Mouse (Mus musculus) CH12.LX (cell line): ENCODE data around the gene Nrp2. TPM values are rescaled to one million over a fixed set of nuclear protein-coding genes. Genes with fewer than 3 reads are reported as not detected.

ENCODE experiments used
- DNase-seq: peaks from one replicate; pipeline ENCODE4 v3.0.0-alpha.2; 2013; ENCODE audit errors: extremely low read depth
- H3K27ac ChIP-seq: 2 replicates; pipeline ENCODE4 v1.5.1; 2012; ENCODE audit warnings: low read depth, mild to moderate bottlenecking, control low read depth, moderate library complexity; ENCODE audit not compliant: insufficient read depth
- H3K27me3 ChIP-seq: replicated peaks from 2 replicates; pipeline ENCODE3; 2012; ENCODE audit warnings: inconsistent platforms
- H3K36me3 ChIP-seq, 2 experiments: replicated peaks in 1 of 2; 2 replicates each; pipeline versions ENCODE3 to v1.6.1; 2012; ENCODE audit warnings: inconsistent platforms in 1 of 2, low read length in 1 of 2, mild to moderate bottlenecking in 1 of 2, mixed read lengths in 1 of 2, moderate library complexity in 1 of 2; ENCODE audit not compliant: control insufficient read depth in 1 of 2, insufficient read depth in 1 of 2
- H3K4me1 ChIP-seq, 2 experiments: 2 replicates each; pipeline ENCODE4 v1.6.1; 2012; ENCODE audit warnings: inconsistent platforms in 1 of 2, moderate library complexity in 1 of 2; ENCODE audit not compliant: insufficient read depth in 2 of 2, control insufficient read depth in 1 of 2
- H3K4me2 ChIP-seq: 2 replicates; pipeline ENCODE4 v1.6.1; 2012; ENCODE audit warnings: low read depth, mild to moderate bottlenecking, control low read depth; ENCODE audit not compliant: poor library complexity, insufficient read depth, severe bottlenecking
- H3K4me3 ChIP-seq, 3 experiments: fragments of 150-350 bp in 1 of 3; sonication (generic) in 1 of 3; replicated peaks in 1 of 3; 2 replicates each; pipeline versions ENCODE3 to v1.5.1; 2011 to 2012; ENCODE audit warnings: low read depth in 2 of 3, low read length in 2 of 3, mild to moderate bottlenecking in 2 of 3, moderate library complexity in 2 of 3, control low read depth in 1 of 3, improper control_type of control experiment in 1 of 3, inconsistent platforms in 1 of 3, mixed read lengths in 1 of 3; ENCODE audit not compliant: poor library complexity in 1 of 3
- H3K79me2 ChIP-seq: replicated peaks from 2 replicates; pipeline ENCODE4 v1.6.1; 2012; ENCODE audit warnings: mild to moderate bottlenecking, moderate library complexity; ENCODE audit not compliant: control insufficient read depth, poor library complexity, insufficient read depth, severe bottlenecking; ENCODE audit errors: extremely low read depth
- H3K9ac ChIP-seq: 2 replicates; pipeline ENCODE4 v1.6.1; 2012; ENCODE audit warnings: low read depth, mild to moderate bottlenecking, control low read depth, moderate library complexity; ENCODE audit not compliant: insufficient read depth
- H3K9me3 ChIP-seq: replicated peaks from 2 replicates; pipeline ENCODE3; 2012; ENCODE audit warnings: low read length, inconsistent platforms, mixed read lengths
- BHLHE40 ChIP-seq: IDR thresholded peaks from 2 replicates; pipeline ENCODE4 v1.6.1; 2011; ENCODE audit warnings: mild to moderate bottlenecking, low read depth, low read length, improper control_type of control experiment
- CHD1 ChIP-seq: IDR thresholded peaks from 2 replicates; pipeline ENCODE4 v1.6.1; 2012; ENCODE audit warnings: low read depth, low read length, improper control_type of control experiment, inconsistent platforms
- CHD2 ChIP-seq: IDR thresholded peaks from 2 replicates; pipeline ENCODE4 v1.6.1; 2011; ENCODE audit warnings: low read length, improper control_type of control experiment
- CTCF ChIP-seq, 2 experiments: IDR thresholded peaks in 1 of 2; conservative IDR thresholded peaks in 1 of 2; 2 replicates each; pipeline ENCODE4 v1.5.1; 2011 to 2012; ENCODE audit warnings: low read depth in 2 of 2, low read length in 2 of 2, improper control_type of control experiment in 1 of 2, inconsistent platforms in 1 of 2, mild to moderate bottlenecking in 1 of 2, moderate library complexity in 1 of 2
- E2F4 ChIP-seq: IDR thresholded peaks from 2 replicates; pipeline ENCODE4 v1.6.1; 2011; ENCODE audit warnings: low read depth, low read length, improper control_type of control experiment; ENCODE audit not compliant: insufficient replicate concordance
- ELF1 ChIP-seq: IDR thresholded peaks from 2 replicates; pipeline ENCODE4 v1.6.1; 2014; ENCODE audit warnings: low read depth, mild to moderate bottlenecking, inconsistent platforms, low read length, improper control_type of control experiment
- EP300 ChIP-seq: IDR thresholded peaks from 2 replicates; pipeline ENCODE4 v1.6.1; 2011; ENCODE audit warnings: low read length, improper control_type of control experiment
- ETS1 ChIP-seq: conservative IDR thresholded peaks from 2 replicates; pipeline ENCODE4 v1.6.1; 2012; ENCODE audit warnings: low read depth, mild to moderate bottlenecking, inconsistent platforms, low read length, improper control_type of control experiment, moderate library complexity
- GABPA ChIP-seq: IDR thresholded peaks from 2 replicates; pipeline ENCODE4 v1.6.1; 2012; ENCODE audit warnings: low read depth, low read length, improper control_type of control experiment, inconsistent platforms; ENCODE audit not compliant: insufficient replicate concordance
- IRF4 ChIP-seq: IDR thresholded peaks from 2 replicates; pipeline ENCODE4 v1.6.1; 2014; ENCODE audit warnings: low read depth, mild to moderate bottlenecking, inconsistent platforms, low read length, improper control_type of control experiment
- JUND ChIP-seq: conservative IDR thresholded peaks from 2 replicates; pipeline ENCODE4 v1.6.1; 2011; ENCODE audit warnings: low read depth, low read length, improper control_type of control experiment
- MAX ChIP-seq: IDR thresholded peaks from 2 replicates; pipeline ENCODE4 v1.6.1; 2011; ENCODE audit warnings: low read length, improper control_type of control experiment
- MAZ ChIP-seq: IDR thresholded peaks from 2 replicates; pipeline ENCODE4 v1.6.1; 2012; ENCODE audit warnings: low read depth, mild to moderate bottlenecking, inconsistent platforms, low read length, improper control_type of control experiment, moderate library complexity
- MXI1 ChIP-seq: IDR thresholded peaks from 2 replicates; pipeline ENCODE4 v1.6.1; 2011; ENCODE audit warnings: mild to moderate bottlenecking, low read depth, low read length, improper control_type of control experiment
- MYC ChIP-seq: IDR thresholded peaks from 2 replicates; pipeline ENCODE4 v1.6.1; 2011; ENCODE audit warnings: low read depth, mild to moderate bottlenecking, improper control_type of control experiment, low read length
- NRF1 ChIP-seq: IDR thresholded peaks from 2 replicates; pipeline ENCODE4 v1.6.1; 2014; ENCODE audit warnings: low read depth, mild to moderate bottlenecking, inconsistent platforms, low read length, improper control_type of control experiment, moderate library complexity
- PAX5 ChIP-seq: IDR thresholded peaks from 2 replicates; pipeline ENCODE4 v1.6.1; 2012; ENCODE audit warnings: low read length, inconsistent platforms, mixed read lengths
- RCOR1 ChIP-seq: conservative IDR thresholded peaks from 2 replicates; pipeline ENCODE4 v1.6.1; 2012; ENCODE audit warnings: low read depth, mild to moderate bottlenecking, inconsistent platforms, low read length, improper control_type of control experiment
- SIN3A ChIP-seq: IDR thresholded peaks from 2 replicates; pipeline ENCODE4 v1.6.1; 2012; ENCODE audit warnings: low read length, improper control_type of control experiment, inconsistent platforms
- TBP ChIP-seq: conservative IDR thresholded peaks from 2 replicates; pipeline ENCODE4 v1.6.1; 2011; ENCODE audit warnings: low read depth, low read length, improper control_type of control experiment
- TCF12 ChIP-seq: IDR thresholded peaks from 2 replicates; pipeline ENCODE4 v1.6.1; 2014; ENCODE audit warnings: low read depth, mild to moderate bottlenecking, inconsistent platforms, low read length, improper control_type of control experiment
- USF1 ChIP-seq: IDR thresholded peaks from 2 replicates; pipeline ENCODE4 v1.6.1; 2014; ENCODE audit warnings: low read depth, mild to moderate bottlenecking, inconsistent platforms, low read length, improper control_type of control experiment
- ZKSCAN1 ChIP-seq: IDR thresholded peaks from 2 replicates; pipeline ENCODE4 v1.6.1; 2012; ENCODE audit warnings: low read depth, inconsistent platforms, low read length, improper control_type of control experiment, borderline replicate concordance
- dilution Hi-C: fragments of 300-500 bp; cut with MboI; formaldehyde crosslinking; loops from 2 replicates; pipeline ENCODE4 v1.14.3; 2020; ENCODE audit warnings: low sequenced_read_pairs; ENCODE audit not compliant: extremely low pct_unique_long_range_greater_than_20kb, extremely low pct_ligation_motif_present
- in situ Hi-C: fragments of 300-500 bp; cut with MboI; formaldehyde crosslinking; loops from 3 replicates; pipeline ENCODE4 v1.14.3; 2019; ENCODE audit warnings: low sequenced_read_pairs, low pct_ligation_motif_present, low pct_unique_long_range_greater_than_20kb, mixed read lengths
- polyA plus RNA-seq: library from polyadenylated mRNA; unstranded; fragments of >175 nt; gene quantifications from 2 replicates; pipeline ENCODE4 v1.2.1, GENCODE M21; 2012; ENCODE audit warnings: low read depth; ENCODE audit not compliant: insufficient read length
- total RNA-seq, 2 experiments: library from RNA; depleted of rRNA; stranded (reverse); fragments of 300-350 nt in 1 of 2; fragments of >200 nt in 1 of 2; gene quantifications; 2 replicates each; pipeline ENCODE4 v1.2.3; 2012 to 2014

Nrp2 gene
- total and polyA plus RNA-seq, 3 experiments, result 16.4 to 24.4 (median 17.3) TPM

GRCm38 (mm10) chr1:62821509-62822398 is 118.7 kb downstream of the Nrp2 start:
- H3K4me3 ChIP-seq, result no peak overlapping the region
- H3K79me2 ChIP-seq, result no peaks in the 10 kb centered on the region
- peaks cover 0 to 4% of the 10 kb centered on the region in 2 experiments; a peak in 1 of 4 replicates for H3K4me1 ChIP-seq
- dilution Hi-C loops, result no loop called here
- DNase-seq, result no peak
- TF ChIP-seq MYC, result no peak
- no peak for TF ChIP-seq NRF1
- no peak for TF ChIP-seq PAX5
- no peak for TF ChIP-seq ETS1
- TF ChIP-seq CTCF (conservative IDR thresholded peaks at IDR 0.05 in 1 of 2, IDR thresholded peaks at IDR 0.05 in 1 of 2; ENCODE audit: low read depth in 2 of 2, low read length in 2 of 2), result no peak
- no peak for TF ChIP-seq ELF1
- no peak for TF ChIP-seq MAZ
- no peak for TF ChIP-seq TCF12
- TF ChIP-seq ZKSCAN1, result no peak
- no peak for TF ChIP-seq E2F4
- no peak for TF ChIP-seq JUND
- TF ChIP-seq MXI1, result no peak
- TF ChIP-seq, all 38 proteins: peak for 0
- Histone ChIP-seq H3K9me3 (no peaks in the 10 kb centered on the region), H3K9ac (no peak overlapping the region), H3K27me3 (no peaks in the 10 kb centered on the region), H3K27ac (no peak overlapping the region), H3K4me2 (no peak overlapping the region), H3K36me3 (peaks cover 0 to 12% of the 10 kb centered on the region in 2 experiments)
- in situ Hi-C loops, result loop anchor here (25.0 kb wide), 1 partner anchor 884 kb away; no protein-coding TSS in a partner anchor

GRCm38 (mm10) chr1:62823549-62824195 is 120.6 kb downstream of the Nrp2 start:
- no peak for DNase-seq
- Histone ChIP-seq H3K27me3 (no peaks in the 10 kb centered on the region), H3K4me3 (no peak overlapping the region), H3K4me1 (peaks cover 0 to 4% of the 10 kb centered on the region in 2 experiments; a peak in 1 of 4 replicates), H3K36me3 (peaks cover 0 to 1% of the 10 kb centered on the region in 2 experiments), H3K27ac (no peak overlapping the region), H3K9ac (no peak overlapping the region), H3K79me2 (no peaks in the 10 kb centered on the region), H3K4me2 (no peak overlapping the region), H3K9me3 (no peaks in the 10 kb centered on the region)
- dilution Hi-C loops, result no loop called here
- no peak for TF ChIP-seq CHD2
- no peak for TF ChIP-seq E2F4
- no peak for TF ChIP-seq GABPA
- TF ChIP-seq USF1, result no peak
- TF ChIP-seq CHD1, result no peak
- TF ChIP-seq BHLHE40, result no peak
- TF ChIP-seq RCOR1, result no peak
- no peak for TF ChIP-seq EP300
- no peak for TF ChIP-seq TCF12
- no peak for TF ChIP-seq SIN3A
- no peak for TF ChIP-seq JUND
- no peak for TF ChIP-seq MAX
- TF ChIP-seq IRF4, result no peak
- TF ChIP-seq TBP, result no peak
- in situ Hi-C loops, result loop anchor here (25.0 kb wide), 1 partner anchor 886 kb away; no protein-coding TSS in a partner anchor
